Mouse (Mus musculus): ENCODE results near the gene Camk1d.

The Camk1d gene

GRCm38 (mm10) chr2:5663499-5663898 is 50.8 kb downstream of the Camk1d start:
- in situ Hi-C loops (cut with MboI, MseI), result loop anchor here (5.0 kb wide), 1 partner anchor 49 kb away; the partner anchor contains the start of gene Camk1d

- in situ Hi-C loops (cut with MboI, MseI), result loop anchor here (5.0 kb wide), 1 partner anchor 50 kb away; the partner anchor contains the start of gene Camk1d
Measured at GRCm38 (mm10) chr2:5661946-5662345, 52.4 kb downstream of the Camk1d start.

- in situ Hi-C loops (cut with MboI, MseI), result no loop called here
Measured at GRCm38 (mm10) chr2:5658000-5658399, 56.3 kb downstream of the Camk1d start.

- in situ Hi-C loops (cut with MboI, MseI), result no loop called here
Measured at GRCm38 (mm10) chr2:5656326-5656725, 58.0 kb downstream of the Camk1d start.

GRCm38 (mm10) chr2:5652071-5652470 is 62.2 kb downstream of the Camk1d start:
- in situ Hi-C loops (cut with MboI, MseI), result no loop called here

GRCm38 (mm10) chr2:5651285-5651870 is 62.9 kb downstream of the Camk1d start:
- in situ Hi-C loops (cut with MboI, MseI), result no loop called here

GRCm38 (mm10) chr2:5649226-5649625 is 65.1 kb downstream of the Camk1d start:
- in situ Hi-C loops (cut with MboI, MseI), result no loop called here

GRCm38 (mm10) chr2:5648764-5649163 is 65.6 kb downstream of the Camk1d start:
- in situ Hi-C loops (cut with MboI, MseI), result no loop called here

GRCm38 (mm10) chr2:5646322-5646721 is 68.0 kb downstream of the Camk1d start:
- in situ Hi-C loops (cut with MboI, MseI), result no loop called here

GRCm38 (mm10) chr2:5645584-5645983 is 68.7 kb downstream of the Camk1d start:
- in situ Hi-C loops (cut with MboI, MseI), result no loop called here

GRCm38 (mm10) chr2:5643937-5644336 is 70.4 kb downstream of the Camk1d start:
- in situ Hi-C loops (cut with MboI, MseI), result no loop called here

DNA sequence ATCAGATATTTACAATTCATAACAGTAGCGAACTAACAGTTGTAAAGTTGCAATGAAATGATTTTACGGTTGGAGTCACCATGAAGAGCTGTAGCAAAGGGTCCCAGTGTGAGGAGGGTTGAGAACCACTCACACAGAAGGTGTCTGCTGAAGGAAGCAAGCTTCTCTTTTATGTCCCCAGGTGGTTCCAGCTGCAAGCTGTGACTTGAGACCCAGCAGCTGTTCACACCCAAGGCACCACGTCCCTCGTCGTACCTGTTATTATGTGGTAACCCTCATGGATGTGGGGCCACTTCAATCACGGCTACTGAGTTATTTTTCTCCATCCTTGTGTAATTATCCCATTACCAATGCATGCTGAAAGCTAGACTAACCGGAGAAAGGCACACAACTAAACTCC is 71.1 kb downstream of the Camk1d start:
- in situ Hi-C loops (cut with MboI, MseI), result no loop called here

DNA sequence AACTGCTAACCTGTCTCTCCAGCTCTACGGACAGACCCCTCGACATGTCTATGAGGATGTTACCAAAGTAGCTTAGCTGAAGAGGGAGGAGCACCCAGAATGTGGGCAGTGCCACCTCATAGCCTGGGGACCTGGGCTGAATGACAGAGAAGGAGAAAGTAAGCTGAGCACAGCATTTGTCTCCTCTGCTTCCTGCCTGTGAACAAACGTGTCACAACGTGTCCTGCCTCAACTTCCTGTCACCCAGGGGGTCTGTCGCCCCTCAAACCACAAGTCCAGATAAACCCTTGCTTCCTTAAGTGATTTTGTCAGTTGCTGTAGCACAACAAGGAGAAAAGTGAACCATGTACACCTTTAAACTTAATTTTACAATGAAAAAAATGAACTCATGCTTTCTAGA is 71.7 kb downstream of the Camk1d start:
- in situ Hi-C loops (cut with MboI, MseI), result no loop called here

GRCm38 (mm10) chr2:5641678-5642077 is 72.6 kb downstream of the Camk1d start:
- in situ Hi-C loops (cut with MboI, MseI), result no loop called here

GRCm38 (mm10) chr2:5640586-5640985 is 73.7 kb downstream of the Camk1d start:
- in situ Hi-C loops (cut with MboI, MseI), result no loop called here

GRCm38 (mm10) chr2:5636801-5637742 is 77.2 kb downstream of the Camk1d start:
- in situ Hi-C loops (cut with MboI, MseI), result loop anchor here (5.0 kb wide), 1 partner anchor 60 kb away; no protein-coding TSS in a partner anchor

DNA sequence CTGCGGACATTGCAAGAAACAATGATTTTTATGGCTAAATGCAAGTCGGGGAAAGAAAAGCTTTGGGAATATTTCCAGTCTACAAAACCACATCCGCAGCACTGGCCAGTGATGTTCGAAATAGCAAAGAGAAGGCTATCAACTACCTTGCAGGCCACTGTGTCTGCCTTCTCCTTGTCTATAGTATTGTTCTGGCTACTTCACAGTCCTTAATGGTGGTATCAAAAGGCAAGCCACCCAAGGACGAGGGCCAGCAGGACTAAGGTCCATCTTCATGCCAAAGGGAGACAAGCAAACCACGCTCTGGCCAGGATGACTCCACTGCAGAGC is 82.0 kb downstream of the Camk1d start:
- in situ Hi-C loops (cut with MboI, MseI), result no loop called here

DNA sequence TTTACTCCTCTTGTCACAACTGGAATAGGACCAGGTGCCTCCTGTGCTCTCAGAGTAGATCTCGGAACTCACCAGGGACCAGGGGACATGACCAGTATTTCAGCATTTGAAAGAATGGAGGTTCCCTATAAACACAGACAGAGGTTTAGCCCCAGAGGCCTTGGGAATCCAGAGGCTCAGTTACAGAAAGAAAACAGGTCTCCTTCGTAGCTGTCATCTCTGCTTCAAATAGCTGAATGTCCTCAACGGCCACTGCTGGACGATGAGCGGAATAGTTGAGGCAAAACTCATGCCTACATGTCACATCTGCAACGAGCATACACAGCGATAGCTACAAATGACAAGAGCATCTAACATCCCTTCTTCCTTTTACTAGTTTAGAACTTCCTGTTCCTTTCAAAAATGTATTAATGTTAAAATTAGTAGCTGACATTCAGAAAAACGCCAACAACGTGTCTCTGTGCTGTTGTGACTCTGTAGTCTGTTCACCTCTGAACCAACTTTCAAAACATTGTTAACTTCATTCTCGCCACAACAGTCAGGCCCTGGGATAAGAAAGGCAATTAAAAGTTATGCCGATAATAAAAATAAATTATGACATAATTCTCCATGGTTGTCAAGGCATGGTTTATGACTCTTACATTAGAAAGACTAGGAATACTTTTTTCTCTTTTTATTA is 82.5 kb downstream of the Camk1d start:
- in situ Hi-C loops (cut with MboI, MseI), result no loop called here

DNA sequence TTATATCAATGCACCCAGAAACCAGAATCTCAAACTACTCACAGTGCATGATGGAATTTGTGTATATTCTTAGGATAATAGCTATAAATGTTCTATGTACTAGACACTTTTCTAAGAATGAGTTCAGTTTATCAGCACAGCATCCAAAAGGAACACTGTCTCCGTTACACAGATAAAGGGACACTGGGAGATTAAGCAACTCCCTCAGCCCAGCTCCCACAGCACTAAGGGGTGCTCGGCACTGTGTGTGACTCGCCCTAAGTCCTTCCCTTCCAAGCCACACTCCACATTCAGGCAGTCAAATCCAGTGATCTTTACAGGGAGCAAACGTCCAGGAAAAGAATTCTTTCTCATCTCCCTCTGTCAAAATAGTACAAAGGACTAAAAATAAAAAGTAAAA is 83.6 kb downstream of the Camk1d start:
- in situ Hi-C loops (cut with MboI, MseI), result no loop called here

- in situ Hi-C loops (cut with MboI, MseI), result no loop called here
Measured at GRCm38 (mm10) chr2:5624379-5624778, 89.9 kb downstream of the Camk1d start.

DNA sequence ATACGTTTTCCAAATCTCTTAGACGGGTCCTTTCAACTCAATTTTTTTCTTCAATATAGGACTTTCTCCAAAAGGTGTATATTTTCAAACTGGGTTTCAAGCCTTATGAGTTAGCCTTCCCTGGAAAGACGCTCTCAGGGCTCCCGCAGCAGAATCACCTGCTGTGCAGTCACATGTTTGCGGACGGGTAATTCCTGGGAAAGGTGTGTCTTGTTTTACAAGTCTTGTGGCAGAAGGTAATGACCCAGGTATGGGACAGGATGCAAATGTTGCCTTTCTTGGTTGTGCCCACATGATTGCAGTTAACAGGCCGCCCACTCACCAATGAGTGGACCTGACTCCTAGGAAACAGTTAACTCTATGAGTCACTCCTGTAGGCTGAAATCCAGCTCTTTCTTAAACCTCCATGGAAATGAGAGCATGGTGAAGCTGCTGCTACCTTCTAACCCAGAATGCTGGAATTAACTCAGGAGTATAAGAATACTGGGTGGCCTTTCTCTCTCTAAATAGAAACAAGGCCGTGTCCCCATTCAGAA is 95.9 kb downstream of the Camk1d start:
- in situ Hi-C loops (cut with MboI, MseI), result no loop called here

GRCm38 (mm10) chr2:5614896-5615295 is 99.4 kb downstream of the Camk1d start:
- in situ Hi-C loops (cut with MboI, MseI), result no loop called here
